Mouse (Mus musculus) adrenal gland (tissue): ENCODE measurements at regions not wholly inside any gene's neighbourhood (a gene's known extent, or its start where the extent isn't known, plus 50 kb on each side); places are given as distances from the start of the nearest gene placed in this dataset.

Experiments
- intact Hi-C: fragments of 180-260 bp; cut with DNase I; formaldehyde crosslinking; loops from one replicate; pipeline ENCODE4 v1.15.1; 2025

GRCm38 (mm10) chr7:137745991-137746390 is 308.6 kb downstream of the Glrx3 start:
- intact Hi-C loops = no loop called here

- intact Hi-C loops = no loop called here
These were observed 311.5 kb downstream of the Glrx3 start for GRCm38 (mm10) chr7:137748936-137749335.

- intact Hi-C loops = no loop called here
These were observed 313.3 kb downstream of the Glrx3 start for GRCm38 (mm10) chr7:137750741-137751140.

GRCm38 (mm10) chr7:137751151-137751859 is 313.9 kb downstream of the Glrx3 start:
- intact Hi-C loops = no loop called here

- intact Hi-C loops = no loop called here
These were observed 328.5 kb downstream of the Glrx3 start for GRCm38 (mm10) chr7:137765961-137766360.

- intact Hi-C loops = no loop called here
These were observed 329.3 kb downstream of the Glrx3 start for GRCm38 (mm10) chr7:137766721-137767120.

- intact Hi-C loops = no loop called here
These were observed 335.9 kb downstream of the Glrx3 start for GRCm38 (mm10) chr7:137773051-137773964.

GRCm38 (mm10) chr7:137773965-137774310 is 336.5 kb downstream of the Glrx3 start:
- intact Hi-C loops = no loop called here

GRCm38 (mm10) chr7:137783954-137784353 is 346.5 kb downstream of the Glrx3 start:
- intact Hi-C loops = loop anchor here (2.0 to 10.0 kb wide), 2 partner anchors 181 to 309 kb away; no protein-coding TSS in a partner anchor

GRCm38 (mm10) chr7:137805361-137805760 is 367.9 kb downstream of the Glrx3 start:
- intact Hi-C loops = no loop called here

GRCm38 (mm10) chr7:137812839-137813238 is 375.4 kb downstream of the Glrx3 start:
- intact Hi-C loops = no loop called here

- intact Hi-C loops = loop anchor here (10.0 kb wide), 1 partner anchor 244 kb away; no protein-coding TSS in a partner anchor
These were observed 403.1 kb downstream of the Glrx3 start for GRCm38 (mm10) chr7:137840520-137840919.

GRCm38 (mm10) chr7:137841044-137841443 is 403.6 kb downstream of the Glrx3 start:
- intact Hi-C loops = loop anchor here (10.0 kb wide), 1 partner anchor 244 kb away; no protein-coding TSS in a partner anchor

GRCm38 (mm10) chr7:137841456-137842100 is 404.2 kb downstream of the Glrx3 start:
- intact Hi-C loops = loop anchor here (10.0 kb wide), 1 partner anchor 243 kb away; no protein-coding TSS in a partner anchor

GRCm38 (mm10) chr7:137847856-137848255 is 410.4 kb downstream of the Glrx3 start:
- intact Hi-C loops = loop anchor here (10.0 kb wide), 1 partner anchor 237 kb away; no protein-coding TSS in a partner anchor

GRCm38 (mm10) chr7:137851061-137851460 is 413.6 kb downstream of the Glrx3 start:
- intact Hi-C loops = no loop called here

GRCm38 (mm10) chr7:137859681-137860080 is 422.3 kb downstream of the Glrx3 start:
- intact Hi-C loops = no loop called here

GRCm38 (mm10) chr7:137860520-137860919 is 423.1 kb downstream of the Glrx3 start:
- intact Hi-C loops = no loop called here

- intact Hi-C loops = no loop called here
These were observed 427.5 kb downstream of the Glrx3 start for GRCm38 (mm10) chr7:137864912-137865311.

- intact Hi-C loops = no loop called here
These were observed 428.0 kb downstream of the Glrx3 start for GRCm38 (mm10) chr7:137865457-137865856.

- intact Hi-C loops = no loop called here
These were observed 429.5 kb downstream of the Glrx3 start for GRCm38 (mm10) chr7:137866880-137867279.

GRCm38 (mm10) chr7:137868501-137868900 is 431.1 kb downstream of the Glrx3 start:
- intact Hi-C loops = no loop called here
